Mouse (Mus musculus) lung, adult 18-20 months (tissue): ENCODE data around the gene Gsc2.

Source experiments
- DNase-seq, 2 experiments: peaks; one replicate each; pipeline ENCODE4 v3.0.0; 2022; ENCODE audit warnings: mixed read lengths in 2 of 2

Gene Gsc2

DNA sequence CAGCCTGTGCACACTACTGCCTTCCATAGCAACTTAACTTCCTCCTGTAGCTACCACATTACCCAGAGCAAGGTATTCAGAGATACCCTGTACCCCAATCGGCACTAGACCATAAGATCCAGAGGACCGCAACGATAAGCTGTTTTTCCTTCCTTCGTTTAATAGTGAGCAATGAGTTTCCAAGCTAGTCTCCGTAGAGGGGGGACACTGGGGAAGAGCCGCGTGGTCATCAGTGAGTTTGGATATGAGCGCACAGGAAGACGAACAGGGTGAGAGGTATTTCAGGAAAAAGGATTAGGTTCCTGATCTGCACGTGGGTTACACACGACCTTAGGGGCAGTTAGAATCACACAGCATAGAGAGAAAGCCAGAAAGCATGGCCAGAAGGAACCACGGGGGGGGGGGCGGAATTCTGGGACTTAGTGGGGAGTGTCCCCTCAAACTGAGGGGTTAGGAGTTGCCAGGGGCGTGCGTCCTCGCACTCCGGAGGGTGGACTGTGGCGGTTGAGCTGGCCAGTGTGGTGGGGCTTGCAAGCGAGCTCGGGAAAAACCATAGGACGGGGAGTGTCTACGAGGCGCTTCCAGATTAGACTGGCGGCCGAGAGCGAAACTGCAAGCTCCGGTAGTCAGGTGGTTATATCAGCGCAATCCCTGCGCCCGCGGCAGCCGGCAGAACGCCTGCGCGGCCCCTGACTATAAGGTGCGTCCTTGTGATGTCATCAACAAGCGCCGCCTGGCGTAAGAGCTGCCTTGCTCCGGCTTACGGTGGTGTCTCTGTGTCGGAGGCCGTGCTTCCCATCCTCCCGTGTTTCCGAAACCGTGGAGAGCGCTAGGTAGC, 6.7 kb upstream of the Gsc2 start:
- peak; percentile 94 to 96 for DNase-seq

DNA sequence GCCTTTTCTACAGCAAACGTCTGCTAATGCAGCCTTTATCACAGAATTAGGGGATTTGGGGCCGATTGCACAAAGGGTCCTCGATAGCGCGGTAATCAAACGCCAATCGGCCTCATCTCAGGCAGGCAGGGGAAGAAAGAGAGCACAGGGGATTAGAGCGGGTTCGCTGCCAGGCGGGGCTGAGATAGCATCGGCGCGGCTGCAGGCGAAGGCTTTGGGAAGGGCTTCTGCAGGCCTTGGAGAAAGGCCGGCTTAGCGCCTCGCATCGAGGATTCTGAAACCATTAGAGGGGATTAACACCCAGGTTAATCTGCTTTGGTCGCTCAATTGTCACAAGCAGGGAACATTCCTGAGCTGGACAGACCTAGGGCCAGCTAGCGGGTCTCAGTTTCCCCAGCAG, 5.7 kb upstream of the Gsc2 start:
- no peak for DNase-seq

DNA sequence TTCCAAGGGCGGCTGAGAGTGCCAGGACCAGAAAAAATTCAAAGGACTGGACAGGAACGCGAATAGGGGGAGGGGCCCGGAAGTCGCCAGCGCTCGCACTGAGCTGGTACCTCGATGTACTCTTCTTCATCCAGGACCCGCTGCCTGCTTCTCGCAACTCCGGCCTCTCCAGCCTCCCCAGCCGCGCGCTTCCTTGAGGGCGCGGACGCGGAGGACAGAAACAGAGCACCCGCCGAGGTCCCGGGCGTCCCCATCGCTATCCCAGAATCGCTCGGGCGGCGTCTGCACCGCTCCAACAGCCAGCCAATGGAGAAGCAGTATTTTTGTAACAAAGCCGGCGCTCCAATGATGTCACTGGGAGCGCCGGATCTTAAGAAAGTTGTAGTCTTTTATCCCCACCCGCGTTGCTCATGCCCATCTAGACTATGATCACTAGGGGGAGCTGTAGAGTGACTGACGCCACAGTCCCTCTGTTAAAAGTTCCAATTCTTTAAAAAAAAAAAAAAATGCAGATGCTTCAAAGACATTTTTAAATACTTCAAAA, 3.7 kb downstream of the Gsc2 start, which contains the start of gene Ess2:
TSS of gene Ess2 (minus strand) at position 297 of the 544 bp plus-strand sequence.
- peak; percentile 92 to 94 for DNase-seq

DNA sequence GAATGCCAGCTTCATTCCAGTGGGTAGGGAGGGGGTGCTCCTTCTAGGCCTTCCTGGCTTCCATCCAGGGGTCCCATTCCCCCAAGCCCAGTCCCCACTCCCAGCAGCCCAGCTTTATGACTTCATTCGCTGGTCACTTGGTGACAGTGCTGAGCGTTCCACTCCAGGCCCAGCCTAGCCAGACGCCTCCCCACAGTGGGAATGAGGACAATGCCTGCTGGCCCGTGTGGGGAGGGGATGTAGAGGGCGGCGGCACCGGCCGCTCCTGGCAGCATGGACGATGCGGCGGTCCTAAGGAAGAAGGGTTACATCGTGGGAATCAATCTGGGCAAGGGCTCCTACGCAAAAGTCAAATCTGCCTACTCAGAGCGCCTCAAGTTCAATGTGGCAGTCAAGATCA, 16.4 kb downstream of the Gsc2 start, which contains the start of the genes Dgcr2 and Tssk2:
TSS of gene Dgcr2 (minus strand) at position 101 of the 400 bp plus-strand sequence.
TSS of gene Tssk2 (plus strand) at position 176 of the 400 bp plus-strand sequence.
- DNase-seq = no peak

DNA sequence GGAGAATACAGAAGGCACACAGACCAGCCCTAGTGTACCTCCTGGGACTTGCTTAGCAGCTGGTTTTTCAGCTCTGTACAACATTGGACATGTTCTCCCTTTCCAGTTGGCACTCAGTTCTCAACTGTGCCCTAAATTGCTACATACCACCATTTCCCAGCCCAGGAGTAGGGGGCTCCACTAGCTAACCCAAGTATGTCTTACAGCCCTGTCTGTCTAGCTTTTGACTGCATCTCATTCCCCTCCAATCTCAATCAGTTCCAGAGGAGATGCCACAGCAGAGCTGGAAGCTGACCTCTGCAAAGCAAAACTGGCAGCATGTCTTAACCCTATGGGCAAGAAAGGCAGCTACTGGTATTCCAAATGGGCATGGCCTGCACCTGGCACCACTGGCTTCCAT, 18.8 kb downstream of the Gsc2 start:
- no peak for DNase-seq

DNA sequence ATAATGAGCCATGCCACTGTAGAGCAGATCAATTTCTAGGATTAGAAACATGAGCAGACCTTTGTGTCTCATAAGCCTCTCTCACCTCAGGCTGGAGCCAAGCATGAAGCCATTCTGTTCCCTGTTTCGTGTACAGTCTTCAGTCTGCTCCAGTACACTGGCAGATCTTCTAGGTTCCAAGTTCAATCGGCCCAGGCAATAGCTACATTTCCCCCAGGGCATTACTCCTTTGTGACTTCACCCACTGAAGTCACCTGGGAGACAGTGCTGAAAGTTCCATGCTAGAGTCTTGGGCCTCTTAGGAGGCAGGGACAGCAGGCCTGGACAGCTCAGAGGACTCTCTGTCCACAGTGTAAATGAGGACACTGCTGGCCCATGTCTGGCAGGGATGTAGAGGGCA, 20.9 kb downstream of the Gsc2 start, which contains the start of gene Tssk1:
TSS of gene Tssk1 (plus strand) at position 301 of the 400 bp plus-strand sequence.
- no peak for DNase-seq

DNA sequence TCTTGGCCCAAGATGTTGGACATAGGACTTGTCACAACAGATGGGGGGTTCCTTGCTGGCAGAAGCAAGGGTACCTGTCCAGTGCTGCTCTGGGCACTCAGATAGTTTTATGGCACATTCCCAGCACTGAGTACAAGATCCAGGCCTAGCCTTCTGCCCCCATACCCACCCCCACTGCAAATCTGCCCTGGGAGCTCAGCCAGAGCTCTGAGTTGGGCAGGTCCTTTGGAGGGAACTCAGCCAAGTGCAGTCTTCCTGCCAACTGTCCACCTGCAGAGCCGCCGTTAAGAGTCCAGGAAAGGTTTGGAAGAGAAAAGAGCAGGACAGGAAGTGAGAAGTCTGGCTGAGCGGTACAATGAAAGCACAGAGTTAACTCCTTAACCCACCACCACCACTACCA, 22.3 kb downstream of the Gsc2 start:
- peak; percentile 59 to 69 for DNase-seq

DNA sequence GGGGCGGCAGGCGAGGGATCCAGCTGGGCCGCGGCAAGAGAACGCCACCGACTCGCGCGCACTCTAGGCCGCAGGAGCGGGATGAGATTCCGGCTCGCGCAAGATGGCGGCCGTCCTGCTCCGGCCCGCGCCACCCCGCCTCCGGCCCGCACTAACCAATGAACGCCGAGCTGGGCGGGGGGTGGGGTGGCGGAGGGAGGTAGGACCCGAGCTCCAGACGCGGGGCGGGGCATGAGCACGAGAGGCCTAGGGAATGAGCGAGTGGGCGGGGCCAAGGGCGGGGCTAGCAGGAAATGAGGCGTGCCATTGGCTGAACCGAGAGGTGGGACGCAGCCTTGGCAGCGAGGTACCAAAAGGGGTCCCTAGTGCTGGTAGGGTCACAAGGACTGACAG, 23.3 kb downstream of the Gsc2 start, which contains the start of gene Gm20518:
TSS of gene Gm20518 (minus strand) at position 105 of the 393 bp plus-strand sequence.
- peak; percentile 98 to 99 for DNase-seq

DNA sequence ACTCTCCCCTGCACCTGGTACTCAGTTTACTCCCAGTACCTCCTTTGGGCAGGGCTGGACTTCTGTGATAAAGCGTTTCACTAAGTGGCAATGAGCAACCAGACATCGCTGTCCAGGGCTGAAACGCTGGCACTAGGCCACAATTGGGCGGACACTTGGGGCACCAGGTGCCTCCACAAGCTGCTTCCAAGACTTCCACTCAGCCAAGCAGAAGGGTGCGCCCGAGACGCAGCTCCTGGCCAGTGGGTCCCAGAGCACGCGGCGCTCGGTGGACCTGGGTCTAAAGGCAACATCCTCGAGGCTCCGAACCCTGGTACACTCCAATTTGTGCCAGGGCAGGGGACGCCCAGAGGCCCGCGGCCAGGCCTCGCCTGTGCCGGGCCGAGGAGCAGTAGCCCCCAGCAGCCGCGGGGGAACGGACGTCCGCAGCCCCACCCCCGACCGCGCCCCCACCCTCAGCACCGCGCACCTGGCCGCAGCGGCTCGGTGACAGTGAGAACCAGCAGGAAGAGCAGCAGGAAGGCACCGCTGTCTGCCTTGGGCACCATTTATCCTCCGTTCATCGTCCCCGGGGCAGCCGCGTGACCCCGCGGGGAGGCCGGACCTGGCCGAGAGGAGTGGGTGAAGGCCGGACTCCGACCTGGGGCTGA, 23.8 kb downstream of the Gsc2 start:
- peak; percentile 83 to 88 for DNase-seq

DNA sequence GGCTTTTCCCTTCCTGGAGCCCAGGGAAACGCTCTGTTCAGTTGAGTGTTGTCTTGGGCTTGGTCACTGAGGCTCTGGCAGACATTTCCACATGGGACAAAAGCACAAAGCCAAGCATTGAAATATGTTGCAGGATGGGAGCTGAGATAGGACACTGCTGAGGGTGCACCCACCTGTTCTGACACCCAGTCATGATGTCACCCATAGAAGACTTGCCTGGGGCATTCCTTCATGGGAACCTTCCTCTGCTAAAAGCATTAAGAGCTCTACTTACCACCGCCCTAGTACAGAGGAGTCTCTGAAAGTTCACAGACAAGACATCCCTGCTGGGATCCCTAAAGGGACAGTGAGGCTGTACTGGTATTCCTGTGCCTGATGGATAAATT, 24.5 kb downstream of the Gsc2 start:
- DNase-seq = no peak

DNA sequence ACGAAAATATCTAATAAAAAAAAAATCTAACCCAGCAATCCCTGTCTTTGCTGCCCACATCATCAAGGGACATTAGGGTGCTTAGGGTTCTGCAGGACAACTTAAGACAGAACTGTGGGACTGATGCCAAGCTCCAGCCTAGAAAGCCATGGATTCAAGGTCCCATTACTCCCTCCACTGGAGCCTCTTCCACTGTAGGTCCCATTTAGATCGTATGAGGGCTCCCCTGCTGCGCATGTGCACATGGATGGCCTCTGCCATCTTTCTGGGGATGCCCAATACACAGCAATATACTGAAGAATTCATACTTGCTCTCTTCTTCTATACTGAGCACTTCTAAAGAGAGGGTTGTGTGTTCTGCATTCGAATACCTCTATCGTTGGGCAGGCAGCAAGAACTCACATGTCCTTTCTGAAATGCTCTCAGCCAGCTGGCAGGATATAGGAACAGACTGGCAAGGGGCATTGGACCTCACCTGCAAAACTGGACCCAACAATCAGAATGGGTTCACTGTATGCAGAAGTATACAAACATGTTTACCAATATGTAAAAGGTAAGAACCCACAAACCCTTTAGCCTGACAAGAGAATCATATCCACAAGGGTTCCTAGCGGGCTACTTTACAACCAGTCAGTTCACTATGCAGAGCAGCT, 25.0 kb downstream of the Gsc2 start:
- no peak for DNase-seq

DNA sequence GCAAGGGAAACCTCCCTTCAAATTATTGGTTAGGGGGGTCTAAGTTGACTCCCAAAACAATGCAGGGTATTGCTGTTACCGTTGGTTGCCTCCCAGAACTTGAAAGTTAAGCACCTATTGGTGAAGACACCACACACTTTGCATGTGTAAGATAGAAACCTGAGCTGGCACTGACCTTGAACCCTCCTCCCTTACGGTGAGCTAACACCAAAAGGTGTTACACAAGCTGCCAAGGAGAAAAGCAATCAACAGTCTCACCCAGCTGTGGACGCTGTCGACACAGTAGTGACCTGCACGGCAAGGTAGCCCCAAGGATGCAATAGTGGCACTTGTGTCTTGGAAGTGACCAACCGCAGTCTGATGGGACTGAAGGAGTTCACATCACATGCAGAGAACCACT, 30.7 kb downstream of the Gsc2 start:
- DNase-seq = peak in 1 of 2 experiments; percentile 39

DNA sequence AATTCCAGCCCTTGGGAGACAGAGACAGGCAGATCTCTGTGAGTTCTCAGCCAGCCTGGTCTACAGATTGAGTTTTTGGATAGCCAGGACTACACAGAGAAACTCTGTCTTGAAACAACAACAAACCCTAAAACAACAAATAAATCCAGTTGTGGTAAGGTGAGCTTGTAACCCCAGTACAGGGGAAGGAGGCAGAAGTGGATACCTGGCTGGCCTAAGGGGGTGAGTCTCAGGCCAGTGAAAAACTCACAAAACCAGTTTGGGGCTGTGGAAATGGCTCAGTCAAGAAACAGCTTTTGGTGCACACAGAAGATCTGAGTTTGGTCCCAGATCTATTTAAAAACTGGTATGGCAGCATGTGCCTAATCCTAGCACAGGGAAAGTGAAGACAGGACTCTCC, 32.7 kb downstream of the Gsc2 start:
- DNase-seq = peak; percentile 40 to 59

DNA sequence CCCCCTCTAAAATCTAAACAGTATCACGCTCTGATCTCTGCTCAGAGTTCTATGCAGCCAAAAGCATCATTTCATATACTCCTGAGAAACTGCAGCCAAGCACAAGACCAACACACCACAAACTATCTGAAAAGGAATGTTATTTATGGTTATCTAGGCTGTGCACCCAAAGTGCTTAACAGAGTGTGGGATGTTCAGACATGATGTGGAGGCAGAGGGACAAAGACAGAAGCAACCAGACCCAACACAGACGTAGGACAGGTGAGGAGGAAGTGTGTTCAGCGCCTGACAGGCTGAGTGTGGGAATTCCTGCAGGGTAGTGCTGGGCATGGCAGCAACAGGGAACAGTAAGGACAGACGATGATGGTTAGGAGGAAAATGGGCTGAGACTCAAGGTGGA, 35.3 kb downstream of the Gsc2 start:
- no peak for DNase-seq

DNA sequence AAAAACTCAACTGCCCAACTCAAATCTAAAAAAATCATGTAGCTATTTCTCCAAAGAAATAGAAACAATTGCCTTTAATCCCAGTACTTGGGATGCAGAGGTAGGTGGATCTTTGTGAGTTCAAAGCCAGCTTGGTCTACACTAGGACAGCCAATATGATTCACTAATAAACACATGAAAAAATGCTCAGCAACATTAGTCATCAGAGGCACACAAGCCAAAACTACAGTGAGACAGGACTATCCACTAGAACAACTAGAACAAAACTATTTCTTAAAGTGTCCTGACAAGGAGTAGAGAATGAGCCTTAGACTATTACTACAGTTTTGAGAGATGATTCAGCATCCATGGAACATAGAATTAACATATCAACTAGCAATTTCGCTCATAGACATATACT, 38.8 kb downstream of the Gsc2 start:
- no peak for DNase-seq

DNA sequence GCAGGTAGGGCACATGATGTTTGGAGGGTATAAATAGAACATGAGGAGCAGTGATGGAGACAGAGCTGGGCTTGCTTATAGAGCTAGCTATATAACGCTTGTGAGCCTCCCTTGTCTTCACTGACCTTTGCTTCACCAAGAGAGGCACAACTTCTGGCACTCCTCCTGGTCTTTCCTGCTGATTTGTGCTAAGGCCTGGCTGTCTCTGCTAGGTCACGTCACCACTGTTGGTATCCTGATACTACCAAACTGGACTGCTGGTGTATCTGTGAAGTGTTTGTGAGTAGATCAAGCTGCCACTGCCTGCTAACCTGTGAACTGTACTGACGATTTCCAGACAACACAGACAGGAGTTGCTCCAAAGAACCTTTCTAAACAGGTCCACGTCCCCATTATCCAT, 39.7 kb downstream of the Gsc2 start:
- no peak for DNase-seq

DNA sequence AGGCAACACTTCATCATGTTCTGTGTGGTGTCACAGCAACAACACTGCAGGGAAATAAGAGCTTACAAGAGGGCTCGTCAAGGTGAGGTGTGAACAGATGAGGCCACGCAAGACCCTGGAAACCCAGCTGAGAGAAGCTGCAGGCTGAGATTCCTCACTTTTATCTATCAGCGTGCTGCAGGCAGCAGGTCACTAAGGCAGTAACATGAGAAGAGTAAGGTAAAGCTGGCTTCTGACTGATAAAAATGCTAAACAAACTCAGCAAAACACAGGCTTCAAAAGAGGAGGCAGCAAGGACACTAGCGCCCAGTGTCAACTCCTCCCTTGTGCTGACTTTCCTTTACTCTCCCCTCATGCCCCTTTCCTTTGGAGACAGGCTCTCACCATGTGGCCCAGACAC, 41.9 kb downstream of the Gsc2 start:
- DNase-seq = no peak

DNA sequence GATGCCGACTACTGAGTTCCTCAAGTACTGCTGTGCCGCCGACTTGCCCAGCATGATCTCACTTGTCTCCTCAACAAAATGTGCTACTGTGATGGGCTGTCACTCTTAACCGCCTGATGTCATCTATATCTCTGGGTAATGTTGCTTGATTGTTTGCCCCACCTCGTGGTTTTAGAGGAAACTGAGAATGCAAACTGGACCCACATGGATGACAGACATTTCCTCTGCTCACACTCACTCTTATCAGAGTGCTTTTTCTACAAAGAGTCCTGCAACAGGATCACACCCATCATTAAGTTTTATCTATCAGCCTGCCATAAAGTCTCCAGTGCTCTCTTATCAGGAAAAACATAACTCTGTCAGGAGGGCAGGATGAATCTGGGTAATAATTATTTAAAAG, 43.6 kb downstream of the Gsc2 start:
- DNase-seq = no peak

DNA sequence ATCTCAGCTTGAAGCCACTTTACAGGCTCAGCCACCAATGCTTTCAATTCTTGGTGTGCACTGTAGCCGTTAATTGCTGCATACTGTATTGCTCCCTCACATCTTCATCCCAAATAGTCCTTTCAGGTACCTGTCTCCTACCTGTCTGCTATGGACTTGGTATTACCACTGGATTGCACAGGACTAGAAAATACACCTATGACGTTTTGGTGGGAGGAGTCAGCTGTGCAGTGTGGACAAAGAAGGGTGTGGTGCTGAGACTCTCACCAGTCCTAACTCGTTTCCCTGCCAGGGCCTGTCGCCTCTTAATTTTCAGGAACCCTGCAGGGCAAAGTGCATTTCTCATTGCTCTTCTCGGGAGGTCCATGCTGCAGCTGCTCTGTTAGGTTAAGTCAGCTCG, 49.1 kb downstream of the Gsc2 start:
- peak; percentile 27 to 55 for DNase-seq

DNA sequence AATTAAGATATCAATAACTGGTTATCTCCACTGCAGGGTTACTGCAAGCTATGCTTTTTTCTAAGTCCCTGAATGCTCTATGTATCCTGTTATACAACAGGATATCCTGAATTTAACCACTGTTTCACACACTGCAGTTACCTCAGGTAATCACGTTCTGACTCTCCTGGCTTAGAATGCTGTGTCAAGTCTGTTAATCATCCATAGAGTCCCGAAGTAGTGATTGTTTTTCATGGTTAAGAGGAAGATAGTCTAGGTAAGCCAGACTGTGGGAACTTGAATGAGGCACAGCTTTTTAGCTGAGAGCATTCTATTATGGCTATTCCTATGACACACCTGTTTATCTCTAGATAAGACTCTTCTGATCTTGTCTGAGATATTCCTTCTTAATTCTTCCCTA, 49.6 kb downstream of the Gsc2 start:
- no peak for DNase-seq
